In the genomic region with DNA sequence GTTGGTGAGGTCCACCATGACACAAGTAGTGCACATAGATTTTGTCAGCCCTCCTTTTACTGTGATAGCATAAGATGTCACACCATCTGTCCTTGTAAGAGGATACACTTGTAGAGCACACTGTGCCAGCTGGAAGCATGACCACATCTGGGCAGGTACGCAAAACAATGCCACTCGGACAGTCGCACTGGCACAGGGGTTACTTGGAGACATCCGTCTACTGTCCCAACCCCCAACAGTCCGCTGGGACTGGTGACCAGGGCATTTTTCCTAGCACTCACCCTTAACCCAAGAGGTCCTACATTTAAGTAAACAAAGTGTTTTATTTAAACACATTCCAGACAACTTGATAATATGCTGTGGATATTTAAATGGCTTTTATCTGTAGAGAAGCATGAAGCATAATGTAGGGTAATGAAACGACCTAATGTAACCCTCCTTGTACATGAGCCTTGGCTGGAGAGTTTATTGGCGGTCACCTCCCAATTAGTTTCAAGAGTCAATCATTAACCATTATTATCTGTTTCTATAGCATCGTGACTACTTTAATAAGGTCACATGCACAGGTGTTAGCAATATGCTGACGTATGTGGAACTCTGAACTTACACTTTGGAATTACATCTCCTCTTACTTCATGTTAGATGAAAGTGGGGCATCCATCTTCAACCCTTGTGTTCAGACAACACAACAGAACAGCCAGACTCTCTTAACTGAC, we compare ENCODE assay signal across 15 mouse cellular contexts. TPM values are rescaled to one million over a fixed set of nuclear protein-coding genes. Genes with fewer than 3 reads are reported as not detected.
"Had no signal": no experiment of that assay in that cellular context is flagged by ENCODE, and none has a peak within 500 bp of the region (broad histone marks: within the 10 kb centered on the region; RNA-seq: fewer than 3 reads in every experiment).

No protein-coding gene starts in this region.

- H3K4me3 ChIP-seq: hindbrain, embryonic 15.5 days; kidney, embryonic 15.5 days; limb, embryonic 15.5 days; midbrain, embryonic 13.5 days; stomach, embryonic 15.5 days had no signal

- DNase-seq: kidney, adult 2 months; kidney, postnatal 36 days; layer of hippocampus, adult 9-11 months; layer of hippocampus, postnatal 36 days; lung, adult 18-20 months; lung, postnatal 10 days; right cerebral cortex, postnatal 4 days; thymus, postnatal 4 days had no signal

- H3K9me3 ChIP-seq: hindbrain, embryonic 15.5 days; kidney, embryonic 15.5 days; limb, embryonic 15.5 days; midbrain, embryonic 13.5 days; stomach, embryonic 15.5 days had no signal

- H3K4me2 ChIP-seq: hindbrain, embryonic 15.5 days; kidney, embryonic 15.5 days; limb, embryonic 15.5 days; midbrain, embryonic 13.5 days; stomach, embryonic 15.5 days had no signal

- H3K36me3 ChIP-seq: stomach, embryonic 15.5 days had no signal

- H3K4me1 ChIP-seq: hindbrain, embryonic 15.5 days; midbrain, embryonic 13.5 days had no signal

- H3K9ac ChIP-seq: hindbrain, embryonic 15.5 days; kidney, embryonic 15.5 days; limb, embryonic 15.5 days; midbrain, embryonic 13.5 days; stomach, embryonic 15.5 days had no signal

- H3K27ac ChIP-seq: hindbrain, embryonic 15.5 days; kidney, embryonic 15.5 days; limb, embryonic 15.5 days; midbrain, embryonic 13.5 days; stomach, embryonic 15.5 days had no signal

- ATAC-seq: midbrain, embryonic 13.5 days had no signal

- H3K27me3 ChIP-seq: hindbrain, embryonic 15.5 days; kidney, embryonic 15.5 days; limb, embryonic 15.5 days; midbrain, embryonic 13.5 days; stomach, embryonic 15.5 days had no signal

RNA-seq across cellular contexts. Expression of a gene that starts 25.6 kb away (rescaled TPM):
- polyA plus RNA-seq: midbrain, postnatal 0 days; neural tube, embryonic 14.5 days had no signal
